Comparison of ENCODE assay signal across 8 mouse cellular contexts in genomic region chr7:34675831-34676514, GRCm38 (mm10). TPM values are rescaled to one million over a fixed set of nuclear protein-coding genes. Genes with fewer than 3 reads are reported as not detected.
DNase-seq lines count a peak whose midpoint lies in the region; ATAC-seq and TF ChIP-seq lines count a peak whose summit lies in the region.

No protein-coding gene starts in this region.

- H3K4me2 ChIP-seq in embryonic facial prominence, embryonic 15.5 days (replicated peaks), result peak overlapping the region; percentile 54
- peak overlapping the region; percentile 49 for H3K4me2 ChIP-seq in heart, embryonic 11.5 days
- H3K4me2 ChIP-seq in limb, embryonic 12.5 days, result peak overlapping the region; percentile 53
- peak overlapping the region; percentile 54 for H3K4me2 ChIP-seq in midbrain, embryonic 16.5 days (ENCODE audit: low read length)
- peak overlapping the region; percentile 20 for H3K4me2 ChIP-seq in stomach, embryonic 14.5 days (replicated peaks; ENCODE audit: low read depth, low read length)

- TF ChIP-seq CTCF in C2C12 (IDR thresholded peaks at IDR 0.05; ENCODE audit: control insufficient read depth, insufficient read depth, insufficient read length), result peak; percentile 63

- no peak overlapping the region for H3K27ac ChIP-seq in embryonic facial prominence, embryonic 15.5 days (replicated peaks)
- no peak overlapping the region for H3K27ac ChIP-seq in heart, embryonic 11.5 days (ENCODE audit: low read depth, low read length)
- H3K27ac ChIP-seq in limb, embryonic 12.5 days, result no peak overlapping the region
- H3K27ac ChIP-seq in midbrain, embryonic 16.5 days (ENCODE audit: low read length), result no peak overlapping the region
- H3K27ac ChIP-seq in stomach, embryonic 14.5 days (ENCODE audit: low read length), result no peak overlapping the region

- H3K4me1 ChIP-seq in embryonic facial prominence, embryonic 15.5 days, result peaks cover 19% of the 10 kb centered on the region
- no peaks in the 10 kb centered on the region for H3K4me1 ChIP-seq in heart, embryonic 11.5 days (ENCODE audit: control insufficient read depth, insufficient read depth, low read length)
- H3K4me1 ChIP-seq in limb, embryonic 12.5 days (replicated peaks), result peaks cover 3% of the 10 kb centered on the region; the same call in 1 of the 2 replicates
- peaks cover 19% of the 10 kb centered on the region for H3K4me1 ChIP-seq in midbrain, embryonic 16.5 days (ENCODE audit: control insufficient read depth, insufficient read depth, low read length)
- no peaks in the 10 kb centered on the region for H3K4me1 ChIP-seq in stomach, embryonic 14.5 days (ENCODE audit: control insufficient read depth, insufficient read depth, low read length)

- ATAC-seq in embryonic facial prominence, embryonic 15.5 days (ENCODE audit: insufficient number of reproducible peaks, low FRiP score, low TSS enrichment, low read depth), result no peak
- no peak for ATAC-seq in heart, embryonic 11.5 days (replicated peaks; ENCODE audit: insufficient number of reproducible peaks, low FRiP score, low TSS enrichment)
- peak; percentile 36; the same call in 1 of the 2 replicates for ATAC-seq in limb, embryonic 12.5 days (ENCODE audit: insufficient number of reproducible peaks, insufficient read depth, low FRiP score, low TSS enrichment, low read depth)
- peak; percentile 37; the same call in 1 of the 2 replicates for ATAC-seq in midbrain, embryonic 16.5 days
- no peak; the same call in 1 of the 2 replicates for ATAC-seq in stomach, embryonic 14.5 days (ENCODE audit: insufficient number of reproducible peaks, insufficient read depth, low FRiP score, low read depth)

- no peaks in the 10 kb centered on the region for H3K36me3 ChIP-seq in C2C12 (ENCODE audit: control insufficient read depth, insufficient read depth)
- H3K36me3 ChIP-seq in embryonic facial prominence, embryonic 15.5 days, result no peaks in the 10 kb centered on the region
- no peaks in the 10 kb centered on the region for H3K36me3 ChIP-seq in heart, embryonic 11.5 days (ENCODE audit: control insufficient read depth, insufficient read depth, low read length)
- no peaks in the 10 kb centered on the region for H3K36me3 ChIP-seq in limb, embryonic 12.5 days
- no peaks in the 10 kb centered on the region for H3K36me3 ChIP-seq in midbrain, embryonic 16.5 days (ENCODE audit: control insufficient read depth, insufficient read depth, low read length)
- H3K36me3 ChIP-seq in stomach, embryonic 14.5 days (ENCODE audit: control insufficient read depth, insufficient read depth, low read length), result no peaks in the 10 kb centered on the region

- H3K27me3 ChIP-seq in C2C12 (ENCODE audit: control insufficient read depth, insufficient read depth, insufficient read length), result peaks cover 32% of the 10 kb centered on the region
- peaks cover 41% of the 10 kb centered on the region for H3K27me3 ChIP-seq in embryonic facial prominence, embryonic 15.5 days
- peaks cover 42% of the 10 kb centered on the region for H3K27me3 ChIP-seq in heart, embryonic 11.5 days (ENCODE audit: control insufficient read depth, insufficient read depth, low read length)
- peaks cover 54% of the 10 kb centered on the region for H3K27me3 ChIP-seq in limb, embryonic 12.5 days
- H3K27me3 ChIP-seq in midbrain, embryonic 16.5 days (ENCODE audit: control insufficient read depth, insufficient read depth, low read depth, low read length), result peaks cover 27% of the 10 kb centered on the region
- H3K27me3 ChIP-seq in stomach, embryonic 14.5 days (ENCODE audit: control insufficient read depth, insufficient read depth, low read length), result peaks cover 27% of the 10 kb centered on the region

- no peak overlapping the region for H3K9ac ChIP-seq in embryonic facial prominence, embryonic 15.5 days
- H3K9ac ChIP-seq in heart, embryonic 11.5 days (ENCODE audit: low read depth, low read length), result no peak overlapping the region
- H3K9ac ChIP-seq in limb, embryonic 12.5 days (replicated peaks), result 0 out of 2 replicates have a peak overlapping the region, but pooled peaks have one; percentile 14
- peak overlapping the region; percentile 28 for H3K9ac ChIP-seq in midbrain, embryonic 16.5 days (ENCODE audit: low read depth, low read length)
- H3K9ac ChIP-seq in stomach, embryonic 14.5 days (replicated peaks; ENCODE audit: low read depth, low read length), result no peak overlapping the region

- no peak overlapping the region for H3ac ChIP-seq in C2C12 (ENCODE audit: control insufficient read depth, insufficient read length, low read depth)

- H3K4me3 ChIP-seq in C2C12 (ENCODE audit: insufficient read depth, poor library complexity, severe bottlenecking), result no peak overlapping the region
- peak overlapping the region; percentile 31 for H3K4me3 ChIP-seq in embryonic facial prominence, embryonic 15.5 days (replicated peaks)
- H3K4me3 ChIP-seq in heart, embryonic 11.5 days (ENCODE audit: low read depth, low read length), result peak overlapping the region; percentile 21
- peak overlapping the region; percentile 29 for H3K4me3 ChIP-seq in limb, embryonic 12.5 days (replicated peaks)
- H3K4me3 ChIP-seq in midbrain, embryonic 16.5 days (ENCODE audit: low read depth, low read length), result peak overlapping the region; percentile 32
- peak overlapping the region; percentile 6; the same call in 1 of the 2 replicates for H3K4me3 ChIP-seq in stomach, embryonic 14.5 days (ENCODE audit: low read depth, low read length)

- 7% methylated on average over 33 of the region's 33 CpGs for WGBS in embryonic facial prominence, embryonic 15.5 days
- WGBS in heart, embryonic 11.5 days (ENCODE audit: insufficient replicate concordance), result 10% methylated on average over 33 of the region's 33 CpGs
- WGBS in limb, embryonic 12.5 days, result 8% methylated on average over 33 of the region's 33 CpGs
- 4% methylated on average over 33 of the region's 33 CpGs for WGBS in midbrain, embryonic 16.5 days
- 10% methylated on average over 33 of the region's 33 CpGs for WGBS in stomach, embryonic 14.5 days

- H3K79me3 ChIP-seq in C2C12 (ENCODE audit: low read depth), result no peaks in the 10 kb centered on the region

- no peaks in the 10 kb centered on the region for H3K9me3 ChIP-seq in embryonic facial prominence, embryonic 15.5 days (replicated peaks)
- H3K9me3 ChIP-seq in heart, embryonic 11.5 days (replicated peaks; ENCODE audit: control insufficient read depth, low read length), result no peaks in the 10 kb centered on the region
- no peaks in the 10 kb centered on the region for H3K9me3 ChIP-seq in limb, embryonic 12.5 days
- H3K9me3 ChIP-seq in midbrain, embryonic 16.5 days (replicated peaks; ENCODE audit: control insufficient read depth, low read length, poor library complexity, severe bottlenecking), result no peaks in the 10 kb centered on the region
- no peaks in the 10 kb centered on the region for H3K9me3 ChIP-seq in stomach, embryonic 14.5 days (ENCODE audit: control insufficient read depth, low read depth, low read length)

- peak; percentile 49 to 51 for DNase-seq in adrenal gland, postnatal 4 days (ENCODE audit: low spot score in 2 of 2)
- peak; percentile 81 for DNase-seq in kidney, adult 9 months

- no peaks in the 10 kb centered on the region for H3K79me2 ChIP-seq in C2C12 (ENCODE audit: control insufficient read depth, insufficient read depth)

TF ChIP-seq in C2C12, 6 proteins besides CTCF, POLR2A, EP300 and RAD21:
- TF ChIP-seq MAX (IDR thresholded peaks at IDR 0.05) (no peak), CEBPB (IDR thresholded peaks at IDR 0.05; ENCODE audit: low read depth) (no peak), FOSL1 (IDR thresholded peaks at IDR 0.05; ENCODE audit: insufficient read depth, low read length, poor library complexity, severe bottlenecking) (no peak), MYOG (IDR thresholded peaks at IDR 0.05; ENCODE audit: control insufficient read depth, extremely low read depth, insufficient read length) (no peak), USF1 (IDR thresholded peaks at IDR 0.05; ENCODE audit: low read depth) (no peak), MYOD1 (IDR thresholded peaks at IDR 0.05; ENCODE audit: control insufficient read depth, insufficient read length, low read depth) (no peak)
TF ChIP-seq in C2C12: peak in this region for 0.

RNA-seq across cellular contexts. Expression of gene Kctd15, which starts 19.4 kb away (rescaled TPM):
- 26.7 TPM for polyA plus RNA-seq in C2C12 (2012; fragmentation: generic; extraction: Trizol)
- total RNA-seq in adrenal gland, postnatal 4 days (2021), result 10 to 100 TPM; 15.6 to 19.9 TPM
- polyA plus RNA-seq in embryonic facial prominence, embryonic 15.5 days (2015; fragmentation: Nextera tagmentation; extraction: Ambion mirVana), result 37.7 and 39.1 TPM in 2 replicates
- polyA plus RNA-seq in heart, embryonic 11.5 days (2014; fragmentation: Nextera tagmentation; extraction: Ambion mirVana), result 4.5 and 5.7 TPM in 2 replicates
- 63.8 and 66.6 TPM in 2 replicates for polyA plus RNA-seq in limb, embryonic 12.5 days (2016; fragmentation: Nextera tagmentation; extraction: Ambion mirVana)
- 24.8 and 26.5 TPM in 2 replicates for polyA plus RNA-seq in midbrain, embryonic 16.5 days (2015; fragmentation: Nextera tagmentation; extraction: Ambion mirVana)
- polyA plus RNA-seq in stomach, embryonic 14.5 days (2014; fragmentation: Nextera tagmentation; extraction: Ambion mirVana), result 10.6 and 11.3 TPM in 2 replicates

Comparison
In these comparisons a context has a peak if more than half of its experiments do, and no peak if none do; other contexts are left out.
1. ATAC-seq: peak in limb, embryonic 12.5 days (single experiment) and midbrain, embryonic 16.5 days (single experiment); none in embryonic facial prominence, embryonic 15.5 days (single experiment), heart, embryonic 11.5 days (single experiment) and stomach, embryonic 14.5 days (single experiment).
2. H3K9ac ChIP-seq: peak in limb, embryonic 12.5 days (single experiment) and midbrain, embryonic 16.5 days (single experiment); none in embryonic facial prominence, embryonic 15.5 days (single experiment), heart, embryonic 11.5 days (single experiment) and stomach, embryonic 14.5 days (single experiment).
3. Peak in every context shown above with its lines, with median percentiles within 50 percentile points of each other: H3K4me2 ChIP-seq.